Mouse (Mus musculus) bone marrow, adult 2 months (tissue): ENCODE measurements at regions not wholly inside any gene's neighbourhood (a gene's known extent, or its start where the extent isn't known, plus 50 kb on each side); places are given as distances from the start of the nearest gene placed in this dataset.

Source experiments
- H3K27ac ChIP-seq: fragments of 200-500 bp; 2 replicates; pipeline ENCODE4 v1.5.1; 2012; ENCODE audit warnings: low read depth, mild to moderate bottlenecking, control low read depth, inconsistent platforms, low read length; ENCODE audit not compliant: control insufficient read depth, poor library complexity, insufficient read depth
- H3K4me1 ChIP-seq: fragments of 200-500 bp; 2 replicates; pipeline ENCODE4 v1.6.1; 2011; ENCODE audit warnings: low read length; ENCODE audit not compliant: control insufficient read depth, insufficient read depth
- H3K4me3 ChIP-seq: fragments of 200-500 bp; replicated peaks from 2 replicates; pipeline ENCODE3; 2011; ENCODE audit warnings: mild to moderate bottlenecking, low read depth, low read length, control low read depth; ENCODE audit not compliant: control insufficient read depth
- CTCF ChIP-seq: fragments of 200-500 bp; IDR thresholded peaks from 2 replicates; pipeline ENCODE4 v1.5.1; 2011; ENCODE audit warnings: low read length, control low read depth; ENCODE audit not compliant: control insufficient read depth, insufficient read depth
- POLR2A ChIP-seq: fragments of 200-500 bp; IDR thresholded peaks from 2 replicates; pipeline ENCODE4 v1.6.1; 2011; ENCODE audit warnings: low read depth, mild to moderate bottlenecking, control low read depth, low read length, borderline replicate concordance; ENCODE audit not compliant: control insufficient read depth
- WGBS: fragments of 180-500 bp; shearing (Covaris S2); methylation state at CpG from one replicate; pipeline ENCODE4 v1.1.7; 2018; 5-methylcytosine and 5-hydroxymethylcytosine counted together

GRCm38 (mm10) chr4:56612325-56612724 is 127.5 kb upstream of the Gm26657 start:
- no peaks in the 10 kb centered on the region for H3K4me1 ChIP-seq
- no peak overlapping the region for H3K27ac ChIP-seq
- WGBS = 65% methylated on average over 4 of the region's 4 CpGs
- TF ChIP-seq CTCF = no peak
- TF ChIP-seq POLR2A = no peak
- no peak overlapping the region for H3K4me3 ChIP-seq

GRCm38 (mm10) chr4:56611751-56612150 is 128.1 kb upstream of the Gm26657 start:
- WGBS = 55% methylated on average over 4 of the region's 4 CpGs

GRCm38 (mm10) chr4:56610273-56610672 is 129.6 kb upstream of the Gm26657 start:
- TF ChIP-seq POLR2A = no peak
- TF ChIP-seq CTCF = no peak
- H3K27ac ChIP-seq = no peak overlapping the region
- WGBS = 50% methylated on average over 6 of the region's 6 CpGs
- H3K4me3 ChIP-seq = no peak overlapping the region
- H3K4me1 ChIP-seq = no peaks in the 10 kb centered on the region

More at GRCm38 (mm10) chr4:56611751-56612150, 128.1 kb upstream of the Gm26657 start:
- no peak overlapping the region for H3K4me3 ChIP-seq
- no peak overlapping the region for H3K27ac ChIP-seq
- TF ChIP-seq CTCF (no peak), POLR2A (no peak)
- no peaks in the 10 kb centered on the region for H3K4me1 ChIP-seq

GRCm38 (mm10) chr4:56608701-56609100 is 131.2 kb upstream of the Gm26657 start:
- TF ChIP-seq CTCF (no peak), POLR2A (no peak)
- 80% methylated on average over 4 of the region's 4 CpGs for WGBS

GRCm38 (mm10) chr4:56598398-56598797 is 141.5 kb upstream of the Gm26657 start:
- Histone ChIP-seq H3K4me3 (no peak overlapping the region), H3K4me1 (no peaks in the 10 kb centered on the region), H3K27ac (no peak overlapping the region)
- TF ChIP-seq POLR2A = no peak
- no peak for TF ChIP-seq CTCF
- 81% methylated on average over 2 of the region's 2 CpGs for WGBS

More at GRCm38 (mm10) chr4:56608701-56609100, 131.2 kb upstream of the Gm26657 start:
- H3K27ac ChIP-seq = no peak overlapping the region
- H3K4me3 ChIP-seq = no peak overlapping the region
- H3K4me1 ChIP-seq = no peaks in the 10 kb centered on the region

- no peak for TF ChIP-seq CTCF
- no peak for TF ChIP-seq POLR2A
- Histone ChIP-seq H3K4me3 (no peak overlapping the region), H3K27ac (no peak overlapping the region), H3K4me1 (no peaks in the 10 kb centered on the region)
Observed at GRCm38 (mm10) chr4:56597931-56598330, 141.9 kb upstream of the Gm26657 start.

GRCm38 (mm10) chr4:56582405-56582804 is 157.5 kb upstream of the Gm26657 start:
- WGBS = 75% methylated on average over 3 of the region's 3 CpGs
- no peak overlapping the region for H3K27ac ChIP-seq
- no peaks in the 10 kb centered on the region for H3K4me1 ChIP-seq
- H3K4me3 ChIP-seq = no peak overlapping the region
- TF ChIP-seq POLR2A = no peak
- TF ChIP-seq CTCF = no peak

GRCm38 (mm10) chr4:56576837-56577548 is 162.9 kb upstream of the Gm26657 start:
- H3K27ac ChIP-seq = no peak overlapping the region
- H3K4me3 ChIP-seq = no peak overlapping the region
- H3K4me1 ChIP-seq = no peaks in the 10 kb centered on the region
- TF ChIP-seq POLR2A = no peak
- 89% methylated on average over 15 of the region's 15 CpGs for WGBS

- Histone ChIP-seq H3K4me3 (no peak overlapping the region), H3K4me1 (no peaks in the 10 kb centered on the region), H3K27ac (no peak overlapping the region)
- TF ChIP-seq POLR2A (no peak), CTCF (no peak)
Observed at GRCm38 (mm10) chr4:56552126-56552525, 187.7 kb upstream of the Gm26657 start.
